In the genomic region with DNA sequence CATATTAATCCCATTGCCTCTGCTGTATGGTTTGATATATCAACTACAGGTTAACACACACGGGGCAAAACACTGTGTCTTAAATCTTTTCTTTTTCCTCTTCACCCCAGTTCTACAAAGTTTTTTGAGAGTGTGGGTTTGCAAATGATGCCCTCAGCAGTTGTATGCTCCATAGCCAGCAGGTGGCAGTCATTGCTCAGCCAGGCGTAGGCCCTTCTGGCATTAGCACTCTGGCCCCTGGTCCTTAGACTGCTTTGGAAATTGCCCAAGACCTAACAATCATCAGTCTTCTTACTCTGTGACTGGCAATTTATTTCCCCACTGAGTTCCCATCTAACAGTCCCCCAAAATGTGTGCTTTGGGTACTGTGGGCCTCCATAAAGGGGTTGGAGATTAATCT, we compare ENCODE assay signal across 14 mouse cellular contexts. TPM values are rescaled to one million over a fixed set of nuclear protein-coding genes. Genes with fewer than 3 reads are reported as not detected.
DNase-seq lines count a peak whose midpoint lies in the region; ATAC-seq lines count a peak whose summit lies in the region.
"Not testable (repeated sequence)": the region's sequence is repeated elsewhere in the genome, so short reads cannot be mapped to it uniquely, and the experiment has no call there.
"Had no signal": no experiment of that assay in that cellular context is flagged by ENCODE, and none has a peak within 500 bp of the region (broad histone marks: within the 10 kb centered on the region; RNA-seq: fewer than 3 reads in every experiment).

No protein-coding gene starts in this region.

- not testable (repeated sequence) for H3K9ac ChIP-seq in hindbrain, embryonic 16.5 days (ENCODE audit: low read depth, low read length)

- H3K4me3 ChIP-seq in hindbrain, embryonic 16.5 days (ENCODE audit: low read length) = not testable (repeated sequence)

- ATAC-seq in hindbrain, embryonic 16.5 days = peak; percentile 56

- not testable (repeated sequence) for H3K4me2 ChIP-seq in hindbrain, embryonic 16.5 days (ENCODE audit: low read length)

- DNase-seq in adrenal gland, postnatal 10 days = peak; percentile 41
- DNase-seq in embryo, embryonic 10 days (ENCODE audit: low spot score) = peak; percentile 20
- DNase-seq in forelimb bud, embryonic 11.5 days (ENCODE audit: low read depth, low spot score) = peak; percentile 0
- peak; percentile 26 for DNase-seq in layer of hippocampus, postnatal 10 days (ENCODE audit: low spot score in 2 of 2)
- peak; percentile 3 for DNase-seq in lung, postnatal 36 days
- DNase-seq in retina, embryonic 14.5 days (ENCODE audit: low spot score) = peak; percentile 11

- H3K27me3 ChIP-seq in hindbrain, embryonic 16.5 days (replicated peaks; ENCODE audit: control insufficient read depth, insufficient read depth, low read length) = not testable (repeated sequence)

- not testable (repeated sequence) for H3K27ac ChIP-seq in hindbrain, embryonic 16.5 days (ENCODE audit: low read depth, low read length)

- 25% methylated on average over 1 of the region's 2 CpGs for WGBS in hindbrain, embryonic 16.5 days

- not testable (repeated sequence) for H3K9me3 ChIP-seq in hindbrain, embryonic 16.5 days (ENCODE audit: control insufficient read depth, low read length)

- not testable (repeated sequence) for H3K4me1 ChIP-seq in hindbrain, embryonic 16.5 days (ENCODE audit: control insufficient read depth, insufficient read depth, low read depth, low read length)

- H3K36me3 ChIP-seq in hindbrain, embryonic 16.5 days (ENCODE audit: control insufficient read depth, insufficient read depth, low read length) = not testable (repeated sequence)

RNA-seq across cellular contexts. Expression of gene H2al1k, which starts 23.6 kb away (rescaled TPM):
- not detected for total RNA-seq in adrenal gland, postnatal 10 days (2021)
- not detected in 2 replicates for polyA plus RNA-seq in hindbrain, embryonic 16.5 days (2015; fragmentation: Nextera tagmentation; extraction: Ambion mirVana)
- total RNA-seq in layer of hippocampus, postnatal 10 days (2021) = not detected
- total RNA-seq: layer of hippocampus, adult 18-20 months; left cerebral cortex, postnatal 25 days had no signal
- polyA plus RNA-seq: embryonic facial prominence, embryonic 13.5 days; heart, embryonic 11.5 days; lung, embryonic 15.5 days; spleen, adult 2 months; thymus, postnatal 0 days had no signal
